Mouse (Mus musculus) right cerebral cortex, postnatal 25 days (tissue): Measurements from ENCODE around the gene Mn1.

Source experiments
- DNase-seq: peaks from one replicate; pipeline ENCODE4 v3.0.0; 2022

Gene Mn1

DNA sequence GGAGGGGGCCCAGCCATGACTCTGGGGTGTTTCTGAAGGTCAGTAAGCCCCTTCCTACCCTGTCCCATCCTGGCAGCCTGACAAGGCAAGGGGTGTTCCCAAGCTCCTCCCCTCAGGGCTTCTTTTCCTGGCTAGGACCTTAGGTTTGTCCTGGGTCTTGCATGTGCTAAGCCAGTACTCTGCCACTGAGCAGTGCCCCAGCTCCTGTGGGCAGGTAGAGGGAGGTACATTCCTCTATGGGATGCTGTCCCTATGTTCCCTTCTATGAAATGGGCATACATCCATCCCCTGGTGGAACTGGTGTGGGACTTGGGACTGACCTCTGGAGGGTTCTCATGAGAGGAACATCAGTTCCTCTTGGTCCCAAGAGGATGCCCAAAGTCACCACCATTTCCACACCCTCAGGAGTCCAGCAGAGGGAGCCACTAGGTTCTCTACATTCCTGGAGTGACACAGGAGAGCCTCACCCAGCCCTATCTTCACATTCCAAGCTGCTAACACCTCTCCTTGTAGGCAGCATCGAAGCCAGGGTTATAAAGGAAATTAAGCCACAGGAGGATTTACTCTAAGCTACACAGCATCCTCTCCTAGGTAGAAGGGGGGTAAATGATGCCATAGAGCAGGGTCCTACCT is 7.6 kb upstream of the Mn1 start:
- DNase-seq = no peak

DNA sequence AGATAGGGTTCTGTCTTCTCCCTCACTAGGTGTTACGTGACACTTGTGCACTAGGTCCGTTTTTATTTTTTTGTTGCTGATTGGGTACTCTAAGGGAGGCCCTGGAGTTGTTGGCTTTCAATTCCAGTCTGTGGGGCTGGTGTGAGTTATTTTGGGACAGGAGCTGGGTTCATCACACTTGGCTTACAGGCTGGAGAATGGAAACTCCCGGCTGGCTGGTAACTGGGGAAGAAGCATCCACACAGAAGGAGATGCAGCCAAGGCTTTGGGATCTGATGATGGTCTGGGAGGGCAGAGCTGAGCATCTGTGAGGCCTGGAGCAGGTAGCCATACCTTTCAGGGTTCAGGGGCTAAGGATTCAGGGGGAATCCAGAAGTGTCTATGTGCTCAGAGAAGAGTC is 6.5 kb upstream of the Mn1 start:
- DNase-seq = no peak

DNA sequence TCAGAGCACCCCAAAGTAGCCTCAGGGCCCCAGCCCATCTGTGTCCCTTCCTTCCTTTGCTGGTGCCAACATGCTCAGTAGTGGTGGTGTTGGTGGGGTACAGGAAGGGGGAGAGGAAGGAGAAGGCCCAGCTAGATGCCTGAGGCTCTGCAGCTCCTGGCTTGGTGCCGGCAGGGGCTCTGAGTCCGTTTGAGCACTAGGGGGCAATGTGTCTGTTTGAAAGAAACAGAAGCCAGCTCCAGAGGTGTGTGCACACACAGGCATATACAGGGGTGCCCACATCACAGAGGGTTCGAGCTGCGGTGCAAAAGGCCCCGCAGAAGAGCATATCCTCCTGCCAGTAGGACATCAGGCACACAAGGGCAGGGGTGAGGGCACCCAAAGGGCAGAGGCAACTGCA is 3.0 kb upstream of the Mn1 start:
- DNase-seq = peak; percentile 84

GRCm38 (mm10) chr5:111414770-111415249 is 2.4 kb upstream of the Mn1 start:
- DNase-seq = no peak

GRCm38 (mm10) chr5:111415575-111415974 is 1.6 kb upstream of the Mn1 start:
- no peak for DNase-seq

DNA sequence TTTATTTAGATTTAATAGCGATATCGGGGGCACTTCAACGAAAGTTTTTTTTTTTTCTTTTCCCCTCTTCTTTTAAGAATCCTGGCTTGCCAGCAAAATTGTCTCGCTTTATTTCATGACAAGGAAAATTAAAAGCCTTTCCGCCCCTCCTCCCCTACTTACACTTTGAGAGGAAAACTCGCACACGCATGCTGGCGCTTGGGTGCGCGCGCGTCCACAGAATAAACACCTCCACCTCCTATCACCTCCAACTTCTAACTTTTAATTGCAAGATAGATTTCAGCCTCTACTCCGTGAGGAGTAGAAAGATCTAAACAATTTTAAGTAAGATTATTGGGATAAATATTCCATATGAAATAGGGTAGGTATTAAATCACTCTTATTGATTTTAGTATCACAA is 1.1 kb upstream of the Mn1 start:
- DNase-seq = no peak

GRCm38 (mm10) chr5:111417378-111418131 is 393 bp downstream of the Mn1 start:
- no peak for DNase-seq

- peak; percentile 53 for DNase-seq
Measured at GRCm38 (mm10) chr5:111418202-111419120, 1.3 kb downstream of the Mn1 start.

DNA sequence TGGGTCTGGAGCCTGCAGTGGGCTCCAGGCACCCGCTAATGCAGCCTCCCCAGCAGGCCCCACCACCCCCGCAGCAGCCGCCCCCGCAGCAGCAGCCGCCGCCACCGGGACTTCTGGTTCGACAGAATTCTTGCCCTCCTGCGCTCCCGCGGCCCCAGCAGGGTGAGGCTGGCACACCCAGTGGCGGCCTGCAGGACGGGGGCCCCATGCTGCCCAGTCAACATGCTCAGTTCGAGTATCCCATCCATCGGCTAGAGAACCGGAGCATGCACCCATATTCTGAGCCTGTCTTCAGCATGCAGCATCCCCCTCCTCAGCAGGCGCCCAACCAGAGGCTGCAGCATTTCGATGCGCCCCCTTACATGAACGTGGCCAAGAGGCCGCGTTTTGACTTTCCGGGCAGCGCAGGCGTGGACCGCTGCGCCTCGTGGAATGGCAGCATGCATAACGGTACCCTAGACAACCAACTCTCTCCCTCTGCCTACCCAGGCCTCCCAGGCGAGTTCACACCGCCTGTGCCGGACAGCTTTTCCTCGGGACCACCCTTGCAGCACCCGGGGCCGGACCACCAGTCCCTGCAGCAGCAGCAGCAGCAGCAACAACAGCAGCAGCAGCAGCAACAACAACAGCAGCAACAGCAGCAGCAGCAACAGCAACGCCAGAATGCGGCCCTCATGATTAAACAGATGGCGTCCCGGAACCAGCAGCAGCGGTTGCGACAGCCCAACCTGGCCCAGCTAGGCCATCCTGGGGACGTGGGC is 2.1 kb downstream of the Mn1 start:
- DNase-seq = peak; percentile 65

- DNase-seq = peak; percentile 63
Measured at GRCm38 (mm10) chr5:111420011-111420691, 3.0 kb downstream of the Mn1 start.

GRCm38 (mm10) chr5:111420896-111421295 is 3.7 kb downstream of the Mn1 start:
- peak; percentile 50 for DNase-seq

DNA sequence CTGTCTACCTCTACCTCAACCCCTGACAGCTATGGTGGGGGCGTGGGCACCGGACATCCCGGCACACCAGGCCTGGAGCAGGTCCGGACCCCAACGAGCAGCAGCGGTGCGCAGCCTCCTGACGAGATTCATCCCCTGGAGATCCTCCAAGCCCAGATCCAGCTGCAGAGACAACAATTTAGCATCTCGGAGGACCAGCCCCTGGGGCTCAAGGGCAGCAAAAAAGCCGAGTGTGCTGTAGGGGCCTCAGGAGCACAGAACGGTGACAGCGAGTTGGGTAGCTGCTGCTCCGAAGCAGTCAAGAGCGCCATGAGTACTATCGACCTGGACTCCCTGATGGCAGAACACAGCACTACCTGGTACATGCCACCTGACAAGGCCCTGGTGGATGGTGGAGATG is 4.3 kb downstream of the Mn1 start:
- no peak for DNase-seq

GRCm38 (mm10) chr5:111422058-111422800 is 5.1 kb downstream of the Mn1 start:
- no peak for DNase-seq

- DNase-seq = no peak
Measured at GRCm38 (mm10) chr5:111423011-111423410, 5.8 kb downstream of the Mn1 start.

DNA sequence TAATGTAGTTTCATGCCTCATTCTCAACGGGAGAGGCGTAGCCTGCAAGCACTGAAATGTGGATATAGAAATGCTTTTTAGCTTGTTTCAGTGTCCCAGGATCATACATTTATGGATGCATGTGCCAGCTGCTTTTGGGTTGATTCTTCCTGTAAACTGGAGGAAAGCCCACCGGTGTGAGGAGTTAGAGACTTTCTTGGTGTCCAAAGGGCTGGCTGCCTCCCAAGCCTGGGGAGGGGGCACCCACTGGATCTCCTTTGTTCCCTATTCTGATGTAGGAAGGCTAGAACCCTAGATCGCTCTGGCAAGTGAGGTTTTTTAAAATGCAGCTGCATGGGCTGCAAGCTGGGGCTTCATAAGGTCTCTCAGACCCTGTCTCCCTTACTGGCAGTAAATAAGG is 6.5 kb downstream of the Mn1 start:
- DNase-seq = no peak

- DNase-seq = no peak
Measured at GRCm38 (mm10) chr5:111425813-111426212, 8.7 kb downstream of the Mn1 start.

DNA sequence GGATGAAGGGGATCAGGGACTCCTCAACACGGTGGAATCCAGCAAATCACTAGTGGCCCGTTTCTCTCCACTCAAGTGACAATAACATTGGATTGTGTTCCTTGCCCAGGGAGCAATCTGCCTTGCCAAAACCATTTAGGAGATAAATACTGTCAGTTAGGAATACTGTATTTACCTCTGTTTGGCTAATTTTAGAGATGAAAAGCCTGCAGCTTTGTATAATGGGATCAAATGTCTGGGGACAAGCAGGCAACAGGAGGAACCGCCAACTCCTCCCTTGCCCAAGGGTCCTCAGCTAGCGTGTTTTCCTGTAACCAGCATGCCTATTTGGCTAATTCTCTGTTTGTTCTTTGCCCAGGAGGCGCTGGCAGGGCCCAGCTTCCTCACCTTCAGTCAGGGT is 9.1 kb downstream of the Mn1 start:
- DNase-seq = no peak

DNA sequence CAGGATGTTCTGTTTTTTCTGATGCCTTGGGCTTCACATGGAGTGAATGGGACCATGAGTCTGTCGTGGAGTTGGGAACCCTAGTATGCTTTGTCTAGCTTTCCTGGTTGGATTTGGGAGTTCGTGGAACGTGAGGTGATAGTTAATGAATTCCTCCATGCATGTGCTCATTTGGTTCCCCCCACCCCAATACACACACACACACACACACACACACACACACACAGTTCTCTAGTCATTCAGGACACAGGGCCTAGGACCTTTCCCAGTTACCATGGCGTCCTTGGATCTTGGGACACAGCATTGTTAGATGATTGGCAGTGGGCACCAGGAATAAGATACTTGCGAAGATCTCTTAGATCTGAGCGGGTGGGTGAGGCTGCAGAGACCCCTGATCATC is 11.7 kb downstream of the Mn1 start:
- no peak for DNase-seq

GRCm38 (mm10) chr5:111429726-111430125 is 12.6 kb downstream of the Mn1 start:
- no peak for DNase-seq

- DNase-seq = no peak
Measured at GRCm38 (mm10) chr5:111431007-111431730, 14.0 kb downstream of the Mn1 start.

DNA sequence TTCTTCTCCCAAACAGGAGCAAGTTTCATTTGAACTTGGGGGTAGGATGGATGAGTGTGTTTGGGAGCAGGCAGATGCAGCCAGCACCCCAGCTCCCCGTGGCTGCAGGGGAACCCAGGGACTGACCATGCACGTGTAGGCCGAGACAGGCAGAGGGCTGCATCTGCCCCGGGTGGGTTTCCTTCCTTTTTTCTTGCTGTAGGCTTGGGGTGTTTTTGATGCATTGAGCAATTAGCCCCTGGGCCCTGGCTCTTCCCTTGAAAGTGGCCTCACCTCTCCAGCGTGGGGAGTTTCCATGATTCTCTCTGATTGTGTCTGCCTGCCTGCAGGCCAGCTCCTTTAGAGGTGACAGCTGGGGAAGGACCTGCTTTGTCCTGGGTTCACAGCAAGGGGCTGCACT is 15.7 kb downstream of the Mn1 start:
- no peak for DNase-seq
